Mouse (Mus musculus): ENCODE measurements around the gene Traf1. TPM values are rescaled to one million over a fixed set of nuclear protein-coding genes. Genes with fewer than 3 reads are reported as not detected.
A peak's percentile ranks its signal among the peaks of the same experiment; 100 is the strongest.

Gene Traf1
- total and polyA plus RNA-seq, 2 experiments, result 0.55 to 1.2 TPM

DNA sequence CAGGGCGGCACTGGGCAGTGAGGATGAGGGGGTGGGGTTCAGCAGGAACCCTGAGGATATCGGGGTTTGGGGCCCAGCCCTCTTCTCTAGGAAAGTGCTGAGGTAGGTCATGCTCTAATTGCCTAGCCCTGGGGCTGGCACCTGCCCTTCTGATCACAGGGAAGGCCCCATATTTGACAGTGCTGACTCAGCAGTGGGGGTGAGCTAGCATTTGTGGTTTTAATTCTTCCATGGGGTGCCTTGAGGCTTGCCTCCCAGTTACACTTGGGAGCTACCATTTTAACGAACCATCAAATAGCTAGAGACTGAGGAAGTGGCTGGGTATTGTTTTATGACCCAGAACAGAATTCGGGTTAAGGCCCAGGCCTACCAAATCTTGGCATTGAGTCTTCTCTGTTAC, 16.0 kb downstream of the Traf1 start:
- no peaks in the 10 kb centered on the region for H3K27me3 ChIP-seq (ENCODE audit: control insufficient read depth, insufficient read depth, low read length)
- no peak for DNase-seq (ENCODE audit: extremely low read depth, low read depth, low spot score)
- H3K36me3 ChIP-seq (ENCODE audit: control insufficient read depth, insufficient read depth, low read length), result no peaks in the 10 kb centered on the region
- WGBS, result 84% methylated on average over 4 of the region's 4 CpGs
- no peak overlapping the region for H3K9ac ChIP-seq (ENCODE audit: low read depth, low read length)
- no peak overlapping the region for H3K4me3 ChIP-seq (ENCODE audit: insufficient read depth, low read depth, low read length)
- no peaks in the 10 kb centered on the region for H3K79me2 ChIP-seq (ENCODE audit: control insufficient read depth, insufficient read depth, low read length)
- TF ChIP-seq CTCF (IDR thresholded peaks at IDR 0.05; ENCODE audit: low read depth, low read length) (no peak), POLR2A (IDR thresholded peaks at IDR 0.05; ENCODE audit: extremely low read depth, insufficient read depth, low read length) (no peak)
- no peak overlapping the region for H3K27ac ChIP-seq (replicated peaks; ENCODE audit: insufficient read depth, low read depth, low read length)
- H3K4me1 ChIP-seq (ENCODE audit: control insufficient read depth, insufficient read depth, low read length), result no peaks in the 10 kb centered on the region

DNA sequence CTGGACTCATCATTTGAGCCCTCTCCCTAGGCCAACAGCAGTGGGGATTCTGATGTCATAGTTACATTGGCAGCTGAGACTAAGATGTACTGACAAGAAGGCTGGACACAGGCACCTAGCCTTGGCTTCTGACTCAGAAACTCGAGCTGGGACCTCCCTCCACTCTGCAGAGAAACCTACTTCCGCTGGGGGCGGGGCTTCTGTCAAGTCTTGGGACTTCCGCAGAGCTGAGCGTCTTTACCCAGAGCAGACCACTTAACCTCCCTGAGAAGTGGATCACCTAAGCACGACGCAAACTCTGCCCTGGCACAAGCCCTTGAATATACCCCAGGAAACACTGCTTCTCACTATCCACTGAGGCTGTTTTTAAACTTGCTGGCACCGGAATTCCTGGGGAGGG, 16.8 kb downstream of the Traf1 start:
- TF ChIP-seq POLR2A (IDR thresholded peaks at IDR 0.05; ENCODE audit: extremely low read depth, insufficient read depth, low read length) (no peak), CTCF (IDR thresholded peaks at IDR 0.05; ENCODE audit: low read depth, low read length) (no peak)
- peak; percentile 15 for DNase-seq (ENCODE audit: extremely low read depth, low read depth, low spot score)
- Histone ChIP-seq H3K9ac (ENCODE audit: low read depth, low read length) (no peak overlapping the region), H3K4me1 (ENCODE audit: control insufficient read depth, insufficient read depth, low read length) (no peaks in the 10 kb centered on the region), H3K4me3 (ENCODE audit: insufficient read depth, low read depth, low read length) (peak overlapping the region; percentile 40), H3K79me2 (ENCODE audit: control insufficient read depth, insufficient read depth, low read length) (no peaks in the 10 kb centered on the region), H3K27me3 (ENCODE audit: control insufficient read depth, insufficient read depth, low read length) (no peaks in the 10 kb centered on the region), H3K27ac (replicated peaks; ENCODE audit: insufficient read depth, low read depth, low read length) (no peak overlapping the region), H3K36me3 (ENCODE audit: control insufficient read depth, insufficient read depth, low read length) (no peaks in the 10 kb centered on the region)
- 26% methylated on average over 8 of the region's 8 CpGs for WGBS

GRCm38 (mm10) chr2:34943556-34944120, 17.9 kb downstream of the Traf1 start:
- Histone ChIP-seq H3K27ac (replicated peaks; ENCODE audit: insufficient read depth, low read depth, low read length) (no peak overlapping the region), H3K27me3 (ENCODE audit: control insufficient read depth, insufficient read depth, low read length) (no peaks in the 10 kb centered on the region), H3K36me3 (ENCODE audit: control insufficient read depth, insufficient read depth, low read length) (no peaks in the 10 kb centered on the region), H3K9ac (ENCODE audit: low read depth, low read length) (no peak overlapping the region), H3K4me1 (ENCODE audit: control insufficient read depth, insufficient read depth, low read length) (no peaks in the 10 kb centered on the region), H3K4me3 (ENCODE audit: insufficient read depth, low read depth, low read length) (no peak overlapping the region), H3K79me2 (ENCODE audit: control insufficient read depth, insufficient read depth, low read length) (no peaks in the 10 kb centered on the region)
- WGBS, result 81% methylated on average over 13 of the region's 13 CpGs
- no peak for TF ChIP-seq CTCF (IDR thresholded peaks at IDR 0.05; ENCODE audit: low read depth, low read length)
- TF ChIP-seq POLR2A (IDR thresholded peaks at IDR 0.05; ENCODE audit: extremely low read depth, insufficient read depth, low read length), result no peak
- DNase-seq (ENCODE audit: extremely low read depth, low read depth, low spot score), result no peak

GRCm38 (mm10) chr2:34941061-34941675, 20.4 kb downstream of the Traf1 start:
- 0 out of 2 replicates have a peak, but pooled peaks cover 2% of the 10 kb centered on the region for H3K27me3 ChIP-seq (ENCODE audit: control insufficient read depth, insufficient read depth, low read length)
- no peaks in the 10 kb centered on the region for H3K36me3 ChIP-seq (ENCODE audit: control insufficient read depth, insufficient read depth, low read length)
- no peaks in the 10 kb centered on the region for H3K4me1 ChIP-seq (ENCODE audit: control insufficient read depth, insufficient read depth, low read length)
- no peak overlapping the region for H3K9ac ChIP-seq (ENCODE audit: low read depth, low read length)
- TF ChIP-seq CTCF (IDR thresholded peaks at IDR 0.05; ENCODE audit: low read depth, low read length) (no peak), POLR2A (IDR thresholded peaks at IDR 0.05; ENCODE audit: extremely low read depth, insufficient read depth, low read length) (no peak)
- H3K27ac ChIP-seq (replicated peaks; ENCODE audit: insufficient read depth, low read depth, low read length), result no peak overlapping the region
- 87% methylated on average over 11 of the region's 11 CpGs for WGBS
- H3K79me2 ChIP-seq (ENCODE audit: control insufficient read depth, insufficient read depth, low read length), result no peaks in the 10 kb centered on the region
- no peak overlapping the region for H3K4me3 ChIP-seq (ENCODE audit: insufficient read depth, low read depth, low read length)
- DNase-seq (ENCODE audit: extremely low read depth, low read depth, low spot score), result no peak

DNA sequence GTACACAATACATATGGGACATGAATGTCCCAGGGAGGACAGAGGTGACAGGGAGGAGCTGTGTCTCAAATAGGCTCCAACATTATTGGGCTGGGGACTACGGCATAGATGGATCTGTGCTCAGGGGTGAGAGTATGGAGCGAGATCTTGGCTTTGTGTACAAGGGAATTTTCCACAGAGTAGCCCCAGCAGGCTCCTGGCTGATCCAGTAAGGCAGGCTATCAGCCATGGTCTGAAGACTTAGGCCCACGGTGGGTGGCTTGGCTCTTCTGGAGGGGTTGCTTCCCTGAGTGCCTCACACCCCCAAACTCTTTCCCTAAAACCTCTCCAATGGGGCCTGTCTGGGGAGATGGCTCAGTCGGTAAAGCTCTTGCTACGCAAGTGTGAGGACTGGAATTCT, 21.3 kb downstream of the Traf1 start:
- H3K4me1 ChIP-seq (ENCODE audit: control insufficient read depth, insufficient read depth, low read length), result no peaks in the 10 kb centered on the region
- H3K36me3 ChIP-seq (ENCODE audit: control insufficient read depth, insufficient read depth, low read length), result no peaks in the 10 kb centered on the region
- no peak for DNase-seq (ENCODE audit: extremely low read depth, low read depth, low spot score)
- 81% methylated on average over 5 of the region's 5 CpGs for WGBS
- H3K79me2 ChIP-seq (ENCODE audit: control insufficient read depth, insufficient read depth, low read length), result no peaks in the 10 kb centered on the region
- no peak overlapping the region for H3K27ac ChIP-seq (replicated peaks; ENCODE audit: insufficient read depth, low read depth, low read length)
- no peak overlapping the region for H3K9ac ChIP-seq (ENCODE audit: low read depth, low read length)
- TF ChIP-seq CTCF (IDR thresholded peaks at IDR 0.05; ENCODE audit: low read depth, low read length) (no peak), POLR2A (IDR thresholded peaks at IDR 0.05; ENCODE audit: extremely low read depth, insufficient read depth, low read length) (no peak)
- H3K4me3 ChIP-seq (ENCODE audit: insufficient read depth, low read depth, low read length), result no peak overlapping the region
- 0 out of 2 replicates have a peak, but pooled peaks cover 2% of the 10 kb centered on the region for H3K27me3 ChIP-seq (ENCODE audit: control insufficient read depth, insufficient read depth, low read length)
